Mouse (Mus musculus) heart, embryonic 15.5 days (tissue): ENCODE measurements around the gene Gm49358. TPM values are rescaled to one million over a fixed set of nuclear protein-coding genes. Genes with fewer than 3 reads are reported as not detected.

Source experiments
- ATAC-seq: fragments of 200-750 bp; cut with Nextera tagmentation; replicated peaks from 2 replicates; pipeline ENCODE4 v1.8.0; 2017; ENCODE audit warnings: low read depth, moderate TSS enrichment; ENCODE audit not compliant: insufficient number of reproducible peaks, insufficient read depth, low FRiP score
- H3K27ac ChIP-seq: fragments of 300-500 bp; sonication (generic); 2 replicates; pipeline ENCODE4 v1.5.1; 2015; ENCODE audit warnings: mild to moderate bottlenecking, inconsistent platforms
- H3K27me3 ChIP-seq: fragments of 300-500 bp; sonication (generic); 2 replicates; pipeline ENCODE4 v1.6.1; 2015; ENCODE audit warnings: inconsistent platforms
- H3K36me3 ChIP-seq: fragments of 300-500 bp; sonication (generic); 2 replicates; pipeline ENCODE4 v1.6.1; 2015; ENCODE audit warnings: mild to moderate bottlenecking, inconsistent platforms
- H3K4me1 ChIP-seq: fragments of 300-500 bp; sonication (generic); replicated peaks from 2 replicates; pipeline ENCODE4 v1.6.1; 2015; ENCODE audit warnings: inconsistent platforms
- H3K4me2 ChIP-seq: fragments of 300-500 bp; sonication (generic); 2 replicates; pipeline ENCODE4 v1.6.1; 2015; ENCODE audit warnings: inconsistent platforms, mild to moderate bottlenecking, moderate library complexity
- H3K4me3 ChIP-seq: fragments of 300-500 bp; sonication (generic); 2 replicates; pipeline ENCODE4 v1.5.1; 2015; ENCODE audit warnings: mild to moderate bottlenecking, inconsistent platforms
- H3K9ac ChIP-seq: fragments of 300-500 bp; sonication (generic); 2 replicates; pipeline ENCODE4 v1.6.1; 2015; ENCODE audit warnings: mild to moderate bottlenecking, inconsistent platforms
- H3K9me3 ChIP-seq: fragments of 300-500 bp; sonication (generic); replicated peaks from 2 replicates; pipeline ENCODE4 v1.6.1; 2016; ENCODE audit warnings: inconsistent platforms
- WGBS: fragments of 180-500 bp; shearing (Covaris S2); methylation state at CpG from one replicate; pipeline ENCODE4 v1.1.7; 2015; ENCODE audit warnings: mixed read lengths; 5-methylcytosine and 5-hydroxymethylcytosine counted together
- polyA plus RNA-seq: library from polyadenylated mRNA; unstranded; fragments of >200 nt; fragmentation: Nextera tagmentation; extraction: Ambion mirVana; gene quantifications from 2 replicates; pipeline ENCODE4 v1.2.1, GENCODE M21; 2015

Gm49358 gene
- polyA plus RNA-seq, 1 experiment from 2014 or later: not detected

- H3K4me2 ChIP-seq: no peak overlapping the region
- H3K27me3 ChIP-seq: no peaks in the 10 kb centered on the region
- WGBS: 79% methylated on average over 5 of the region's 5 CpGs
- peaks cover 4% of the 10 kb centered on the region; the same call in 1 of the 2 replicates for H3K36me3 ChIP-seq
- H3K9me3 ChIP-seq: no peaks in the 10 kb centered on the region
- H3K27ac ChIP-seq: no peak overlapping the region
- H3K4me1 ChIP-seq: no peaks in the 10 kb centered on the region
- H3K4me3 ChIP-seq: no peak overlapping the region
- no peak for ATAC-seq
- no peak overlapping the region for H3K9ac ChIP-seq
Observed at GRCm38 (mm10) chr10:86842659-86843058, 78.9 kb downstream of the Gm49358 start.

- no peak overlapping the region for H3K27ac ChIP-seq
- WGBS: 69% methylated on average over 9 of the region's 9 CpGs
- no peak for ATAC-seq
Observed at GRCm38 (mm10) chr10:86846926-86847467, 83.2 kb downstream of the Gm49358 start.

DNA sequence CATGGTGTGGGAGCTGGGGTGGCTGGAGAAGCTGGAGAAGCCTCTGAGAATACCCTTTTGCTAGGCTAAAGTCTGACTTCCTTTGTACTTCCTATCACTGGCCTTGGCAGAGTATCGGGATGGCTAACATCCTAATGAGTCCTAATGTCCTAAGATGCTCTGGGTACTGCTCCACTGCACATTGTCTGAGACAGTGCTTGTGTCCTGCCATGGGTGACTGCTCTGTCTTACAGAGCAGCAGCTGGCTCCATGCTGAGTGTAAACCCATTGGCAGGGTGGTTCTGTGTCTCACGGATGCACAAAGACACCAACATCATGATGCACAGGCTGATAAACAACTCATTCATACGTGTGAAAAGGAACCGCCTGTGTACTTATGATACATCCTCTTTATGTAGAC is 85.3 kb downstream of the Gm49358 start:
- 83% methylated on average over 4 of the region's 4 CpGs for WGBS
- H3K4me2 ChIP-seq: no peak overlapping the region
- no peak overlapping the region for H3K4me3 ChIP-seq
- no peak overlapping the region for H3K27ac ChIP-seq
- H3K9me3 ChIP-seq: no peaks in the 10 kb centered on the region
- no peaks in the 10 kb centered on the region for H3K27me3 ChIP-seq
- no peak overlapping the region for H3K9ac ChIP-seq
- peaks cover 16% of the 10 kb centered on the region for H3K4me1 ChIP-seq
- no peaks in the 10 kb centered on the region for H3K36me3 ChIP-seq
- ATAC-seq: no peak

More at GRCm38 (mm10) chr10:86846926-86847467, 83.2 kb downstream of the Gm49358 start:
- no peak overlapping the region for H3K4me3 ChIP-seq
- H3K9ac ChIP-seq: no peak overlapping the region
- no peaks in the 10 kb centered on the region for H3K27me3 ChIP-seq
- no peaks in the 10 kb centered on the region for H3K9me3 ChIP-seq
- H3K36me3 ChIP-seq: no peaks in the 10 kb centered on the region
- no peak overlapping the region for H3K4me2 ChIP-seq
- H3K4me1 ChIP-seq: peaks cover 16% of the 10 kb centered on the region

DNA sequence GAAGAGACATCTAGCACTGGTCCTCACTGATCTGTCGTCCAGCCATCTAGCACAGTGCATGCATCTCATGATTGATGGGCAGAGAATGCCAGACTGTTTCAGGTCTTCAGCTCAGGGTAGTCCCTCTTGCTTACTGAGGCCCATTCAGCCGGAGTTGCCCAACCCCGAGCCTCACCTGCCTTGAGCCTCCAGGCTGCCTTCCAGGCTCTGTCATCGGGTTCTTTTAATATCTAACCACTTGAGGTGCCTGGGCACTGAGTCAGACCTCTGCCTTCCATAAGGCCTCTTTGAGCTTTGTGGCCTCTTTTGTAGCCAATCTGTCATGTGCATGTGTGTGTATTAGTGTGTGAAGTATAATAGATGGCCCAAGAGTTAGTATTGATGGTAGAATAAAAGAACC is 85.7 kb downstream of the Gm49358 start:
- Histone ChIP-seq H3K9me3 (no peaks in the 10 kb centered on the region), H3K36me3 (no peaks in the 10 kb centered on the region), H3K27me3 (no peaks in the 10 kb centered on the region), H3K27ac (no peak overlapping the region), H3K4me3 (no peak overlapping the region), H3K4me1 (peaks cover 16% of the 10 kb centered on the region), H3K9ac (no peak overlapping the region), H3K4me2 (no peak overlapping the region)
- WGBS: 49% methylated on average over 4 of the region's 4 CpGs
- peak; percentile 33; the same call in 1 of the 2 replicates for ATAC-seq

- Histone ChIP-seq H3K36me3 (no peaks in the 10 kb centered on the region), H3K27ac (no peak overlapping the region), H3K4me1 (peaks cover 16% of the 10 kb centered on the region), H3K9ac (no peak overlapping the region), H3K4me3 (no peak overlapping the region), H3K27me3 (no peaks in the 10 kb centered on the region), H3K4me2 (no peak overlapping the region), H3K9me3 (no peaks in the 10 kb centered on the region)
- WGBS: 85% methylated on average over 6 of the region's 6 CpGs
- ATAC-seq: no peak
Observed at GRCm38 (mm10) chr10:86852160-86852559, 88.4 kb downstream of the Gm49358 start.

DNA sequence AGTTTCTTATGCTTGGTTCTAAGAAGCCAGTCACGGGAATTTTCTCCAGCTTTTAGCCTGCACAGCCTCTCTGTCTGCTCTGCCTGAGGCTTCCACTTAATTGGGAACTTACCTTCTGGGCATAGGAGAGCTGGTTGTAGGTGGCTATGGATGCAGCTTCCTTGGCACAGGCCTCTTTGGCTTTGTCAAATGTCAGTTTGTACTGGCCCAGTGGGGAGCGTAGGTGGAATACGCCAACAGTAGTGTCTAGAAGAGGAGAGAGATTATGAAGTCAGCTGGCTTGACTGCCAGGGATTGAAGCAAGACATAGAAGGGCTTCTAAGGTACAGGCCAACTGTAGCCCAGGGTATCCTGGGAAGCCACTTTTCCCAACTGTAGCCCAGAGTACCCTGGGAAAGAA is 89.7 kb downstream of the Gm49358 start:
- 83% methylated on average over 3 of the region's 3 CpGs for WGBS
- H3K9me3 ChIP-seq: no peaks in the 10 kb centered on the region
- no peak for ATAC-seq
- peaks cover 12% of the 10 kb centered on the region for H3K4me1 ChIP-seq
- H3K27me3 ChIP-seq: no peaks in the 10 kb centered on the region
- no peak overlapping the region for H3K27ac ChIP-seq
- H3K9ac ChIP-seq: no peak overlapping the region
- no peak overlapping the region for H3K4me2 ChIP-seq
- no peak overlapping the region for H3K4me3 ChIP-seq
- H3K36me3 ChIP-seq: no peaks in the 10 kb centered on the region

GRCm38 (mm10) chr10:86860396-86860795 is 96.6 kb downstream of the Gm49358 start:
- Histone ChIP-seq H3K36me3 (no peaks in the 10 kb centered on the region), H3K9me3 (no peaks in the 10 kb centered on the region), H3K4me3 (no peak overlapping the region), H3K4me1 (no peaks in the 10 kb centered on the region), H3K4me2 (no peak overlapping the region), H3K27ac (no peak overlapping the region), H3K27me3 (no peaks in the 10 kb centered on the region), H3K9ac (no peak overlapping the region)
- no peak for ATAC-seq
- WGBS: 70% methylated on average over 4 of the region's 4 CpGs

- no peak for ATAC-seq
- Histone ChIP-seq H3K4me1 (no peaks in the 10 kb centered on the region), H3K9me3 (no peaks in the 10 kb centered on the region), H3K36me3 (no peaks in the 10 kb centered on the region), H3K27me3 (no peaks in the 10 kb centered on the region), H3K4me3 (no peak overlapping the region), H3K9ac (no peak overlapping the region), H3K27ac (no peak overlapping the region), H3K4me2 (no peak overlapping the region)
- 88% methylated on average over 6 of the region's 6 CpGs for WGBS
Observed at GRCm38 (mm10) chr10:86862496-86862895, 98.7 kb downstream of the Gm49358 start.

DNA sequence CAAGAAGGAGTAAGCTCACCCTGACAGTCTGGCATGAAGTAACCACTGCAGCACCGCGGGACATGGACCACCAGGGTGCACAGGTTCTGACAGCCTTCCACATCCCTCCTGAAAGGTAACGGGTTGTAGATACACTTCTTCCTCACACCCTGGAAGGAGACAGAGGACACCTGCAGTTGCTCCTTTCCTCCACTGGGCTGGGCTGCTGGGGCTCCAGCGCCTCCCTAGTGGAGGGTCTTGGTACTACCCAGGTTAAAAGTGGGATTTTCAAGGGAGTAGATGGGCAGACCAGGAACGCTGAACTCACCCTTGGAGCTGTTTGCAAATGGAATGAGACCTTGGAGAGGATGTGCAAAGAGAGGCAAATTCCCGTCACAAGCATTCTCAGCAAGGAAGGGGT is 99.7 kb downstream of the Gm49358 start:
- no peaks in the 10 kb centered on the region for H3K4me1 ChIP-seq
- H3K36me3 ChIP-seq: no peaks in the 10 kb centered on the region
- no peak for ATAC-seq
- no peak overlapping the region for H3K4me3 ChIP-seq
- H3K9ac ChIP-seq: no peak overlapping the region
- no peaks in the 10 kb centered on the region for H3K27me3 ChIP-seq
- no peaks in the 10 kb centered on the region for H3K9me3 ChIP-seq
- 90% methylated on average over 6 of the region's 6 CpGs for WGBS
- no peak overlapping the region for H3K27ac ChIP-seq
- no peak overlapping the region for H3K4me2 ChIP-seq

GRCm38 (mm10) chr10:86872121-86872520 is 108.3 kb downstream of the Gm49358 start:
- H3K27me3 ChIP-seq: no peaks in the 10 kb centered on the region
- no peaks in the 10 kb centered on the region for H3K9me3 ChIP-seq
- no peaks in the 10 kb centered on the region for H3K36me3 ChIP-seq
- no peak overlapping the region for H3K4me3 ChIP-seq
- H3K4me1 ChIP-seq: peaks cover 6% of the 10 kb centered on the region; the same call in 1 of the 2 replicates
- no peak overlapping the region for H3K9ac ChIP-seq
- 47% methylated on average over 7 of the region's 7 CpGs for WGBS
- H3K27ac ChIP-seq: peak overlapping the region; percentile 48; the same call in 1 of the 2 replicates
- no peak overlapping the region for H3K4me2 ChIP-seq
- ATAC-seq: no peak

GRCm38 (mm10) chr10:86872591-86872990 is 108.8 kb downstream of the Gm49358 start:
- H3K9me3 ChIP-seq: no peaks in the 10 kb centered on the region
- 45% methylated on average over 5 of the region's 5 CpGs for WGBS
- no peak for ATAC-seq
- peak overlapping the region; percentile 48; the same call in 1 of the 2 replicates for H3K27ac ChIP-seq
- no peak overlapping the region for H3K4me3 ChIP-seq
- H3K9ac ChIP-seq: no peak overlapping the region
- H3K27me3 ChIP-seq: no peaks in the 10 kb centered on the region
- H3K36me3 ChIP-seq: no peaks in the 10 kb centered on the region
- H3K4me2 ChIP-seq: no peak overlapping the region
- peaks cover 6% of the 10 kb centered on the region; the same call in 1 of the 2 replicates for H3K4me1 ChIP-seq

- no peak overlapping the region for H3K9ac ChIP-seq
- WGBS: 81% methylated on average over 7 of the region's 7 CpGs
Observed at GRCm38 (mm10) chr10:86878721-86879120, 114.9 kb downstream of the Gm49358 start.

More at GRCm38 (mm10) chr10:86878721-86879120, 114.9 kb downstream of the Gm49358 start:
- H3K4me3 ChIP-seq: no peak overlapping the region
- H3K36me3 ChIP-seq: no peaks in the 10 kb centered on the region
- H3K9me3 ChIP-seq: no peaks in the 10 kb centered on the region
- H3K27me3 ChIP-seq: no peaks in the 10 kb centered on the region
- no peak overlapping the region for H3K27ac ChIP-seq
- H3K4me1 ChIP-seq: no peaks in the 10 kb centered on the region
- H3K4me2 ChIP-seq: no peak overlapping the region
- ATAC-seq: no peak
